Mouse (Mus musculus): ENCODE results near the gene Ankrd13b. TPM values are rescaled to one million over a fixed set of nuclear protein-coding genes. Genes with fewer than 3 reads are reported as not detected.

Gene Ankrd13b
- polyA plus RNA-seq, 1 experiment from 2014 or later, result 11.6 TPM

DNA sequence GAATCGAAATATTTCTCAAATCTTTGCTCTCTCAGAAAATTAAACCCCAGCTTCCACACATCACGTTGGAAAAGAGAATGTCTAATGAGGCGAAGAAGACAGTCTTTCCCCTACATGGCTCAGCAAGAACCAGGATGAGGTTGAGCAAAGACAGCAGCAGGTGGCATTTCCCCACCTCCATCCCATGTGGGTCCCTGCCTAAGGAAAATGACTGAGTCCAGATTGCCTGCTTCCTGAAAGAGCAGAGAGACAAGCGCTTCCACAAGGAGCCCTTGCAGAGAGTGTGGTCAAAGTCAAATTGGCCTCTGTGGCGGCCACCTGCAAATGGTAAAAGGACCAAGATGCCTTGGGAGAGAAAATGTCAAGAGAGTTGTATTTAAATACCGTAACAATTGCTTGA is 973 bp upstream of the Ankrd13b start:
- no peak for DNase-seq (ENCODE audit: low spot score)
- peak overlapping the region; percentile 95 for H3K4me2 ChIP-seq (ENCODE audit: low read depth, low read length)
- 60% methylated on average over 6 of the region's 6 CpGs for whole genome bisulfite sequencing
- peak overlapping the region; percentile 91; the same call in 1 of the 2 replicates for H3K4me3 ChIP-seq (ENCODE audit: low read depth, low read length)
- no peak for ATAC-seq (ENCODE audit: low read depth)
- 0 out of 2 replicates have a peak overlapping the region, but pooled peaks have one; percentile 84 for H3K9ac ChIP-seq (ENCODE audit: low read depth, low read length)
- no peaks in the 10 kb centered on the region for H3K36me3 ChIP-seq (ENCODE audit: control insufficient read depth, insufficient read depth, low read length)
- H3K27me3 ChIP-seq (replicated peaks; ENCODE audit: control insufficient read depth, insufficient read depth, low read length), result no peaks in the 10 kb centered on the region
- H3K9me3 ChIP-seq (ENCODE audit: control insufficient read depth, low read length), result no peaks in the 10 kb centered on the region
- peak overlapping the region; percentile 92 for H3K27ac ChIP-seq (replicated peaks; ENCODE audit: low read depth, low read length)
- peaks cover 56% of the 10 kb centered on the region for H3K4me1 ChIP-seq (ENCODE audit: control insufficient read depth, insufficient read depth, low read length)

DNA sequence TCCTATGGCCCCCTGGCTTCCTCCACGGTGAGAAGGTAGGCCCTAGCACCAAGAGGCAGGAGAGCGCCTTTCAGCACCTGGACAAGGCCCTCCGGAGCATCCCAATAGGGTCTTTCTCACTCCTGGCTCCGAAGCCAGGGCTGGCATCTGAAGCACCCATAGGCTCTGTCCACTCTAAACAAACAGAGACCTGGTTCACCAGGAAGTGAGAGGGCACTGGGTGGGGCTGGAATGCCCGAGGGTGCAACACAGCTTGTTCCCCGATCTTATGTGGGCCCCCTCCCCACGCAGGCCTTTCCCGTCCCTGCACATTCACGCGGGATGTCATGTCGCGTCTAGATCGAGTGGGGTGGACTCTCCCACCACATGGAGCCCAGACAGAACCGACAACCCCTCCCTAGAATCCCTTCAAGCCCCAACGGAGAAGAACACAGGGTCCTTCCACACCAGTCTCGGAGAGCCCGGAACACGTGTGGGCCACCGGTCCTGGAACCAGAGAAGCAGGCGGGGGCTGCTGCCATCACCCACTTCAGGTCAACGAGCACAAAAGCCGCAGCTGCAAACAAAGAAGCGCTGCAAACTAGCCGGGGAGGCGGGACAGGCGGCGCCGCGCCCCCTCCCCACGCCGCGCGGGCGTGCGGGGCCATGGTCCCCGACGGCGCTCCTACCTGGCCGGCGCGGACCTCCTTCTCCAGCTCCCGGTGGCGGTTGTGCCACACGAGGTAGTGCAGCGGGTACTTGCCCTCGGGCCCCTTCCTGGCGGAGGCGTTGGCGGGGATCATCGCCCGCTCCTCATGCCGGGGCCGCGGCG is 502 bp downstream of the Ankrd13b start:
- WGBS, result 3% methylated on average over 25 of the region's 55 CpGs
- Histone ChIP-seq H3K4me2 (ENCODE audit: low read depth, low read length) (peak overlapping the region; percentile 95), H3K27me3 (replicated peaks; ENCODE audit: control insufficient read depth, insufficient read depth, low read length) (no peaks in the 10 kb centered on the region), H3K36me3 (ENCODE audit: control insufficient read depth, insufficient read depth, low read length) (no peaks in the 10 kb centered on the region), H3K27ac (replicated peaks; ENCODE audit: low read depth, low read length) (peak overlapping the region; percentile 70; the same call in 1 of the 2 replicates), H3K4me1 (ENCODE audit: control insufficient read depth, insufficient read depth, low read length) (peaks cover 50% of the 10 kb centered on the region), H3K9ac (ENCODE audit: low read depth, low read length) (peak overlapping the region; percentile 84), H3K9me3 (ENCODE audit: control insufficient read depth, low read length) (no peaks in the 10 kb centered on the region), H3K4me3 (ENCODE audit: low read depth, low read length) (peak overlapping the region; percentile 91)
- ATAC-seq (ENCODE audit: low read depth) (no peak), DNase-seq (ENCODE audit: low spot score) (no peak)

DNA sequence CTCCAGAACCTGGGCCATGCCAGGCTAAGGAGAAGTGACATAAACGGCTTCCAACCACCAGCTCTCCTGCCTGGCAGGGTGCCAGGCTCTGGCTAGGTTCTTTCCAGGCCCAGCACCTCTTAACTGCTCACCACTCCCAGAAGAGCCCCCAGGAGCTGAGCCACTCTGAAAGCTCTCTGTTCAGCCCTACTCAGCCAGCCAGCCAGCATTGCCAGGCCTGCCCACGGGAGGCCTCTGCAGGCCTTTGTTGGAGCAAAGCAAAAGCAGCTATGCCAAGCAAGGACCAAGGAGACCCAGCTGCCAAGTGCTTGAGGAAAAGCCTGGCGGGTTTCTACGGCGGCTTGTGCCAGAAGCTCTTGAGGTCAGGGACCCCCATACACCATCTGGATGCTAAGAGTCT is 2.7 kb downstream of the Ankrd13b start:
- Histone ChIP-seq H3K36me3 (ENCODE audit: control insufficient read depth, insufficient read depth, low read length) (no peaks in the 10 kb centered on the region), H3K4me2 (ENCODE audit: low read depth, low read length) (0 out of 2 replicates have a peak overlapping the region, but pooled peaks have one; percentile 7), H3K27ac (replicated peaks; ENCODE audit: low read depth, low read length) (no peak overlapping the region)

DNA sequence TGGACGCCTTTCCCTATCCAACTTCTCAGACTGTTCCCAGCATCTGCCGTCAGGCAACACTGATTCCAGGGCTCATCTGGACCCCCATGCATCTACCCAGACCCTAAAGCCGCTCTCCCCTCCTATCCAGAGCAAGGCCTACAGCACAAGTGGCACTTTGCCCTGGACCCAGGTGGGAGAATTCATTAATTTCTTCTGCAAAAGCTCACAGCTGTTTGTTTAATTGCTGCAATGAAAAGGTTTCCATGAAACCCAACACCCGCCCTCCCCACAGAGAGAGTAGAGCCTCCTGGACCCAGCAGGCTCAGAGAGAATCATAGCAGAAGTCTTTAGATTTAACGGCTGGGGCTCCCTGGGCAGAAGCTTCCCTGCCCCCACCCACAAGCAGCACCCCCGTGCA is 4.2 kb downstream of the Ankrd13b start:
- peaks cover 35% of the 10 kb centered on the region for H3K4me1 ChIP-seq (ENCODE audit: control insufficient read depth, insufficient read depth, low read length)
- DNase-seq (ENCODE audit: low spot score), result peak; percentile 66

More for the DNA sequence above, 2.7 kb downstream of the Ankrd13b start:
- H3K27me3 ChIP-seq (replicated peaks; ENCODE audit: control insufficient read depth, insufficient read depth, low read length), result no peaks in the 10 kb centered on the region
- no peak overlapping the region for H3K4me3 ChIP-seq (ENCODE audit: low read depth, low read length)
- ATAC-seq (ENCODE audit: low read depth) (no peak), DNase-seq (ENCODE audit: low spot score) (peak; percentile 42)
- H3K9me3 ChIP-seq (ENCODE audit: control insufficient read depth, low read length), result no peaks in the 10 kb centered on the region
- H3K4me1 ChIP-seq (ENCODE audit: control insufficient read depth, insufficient read depth, low read length), result peaks cover 44% of the 10 kb centered on the region
- 61% methylated on average over 5 of the region's 5 CpGs for WGBS
- peak overlapping the region; percentile 25; the same call in 1 of the 2 replicates for H3K9ac ChIP-seq (ENCODE audit: low read depth, low read length)

DNA sequence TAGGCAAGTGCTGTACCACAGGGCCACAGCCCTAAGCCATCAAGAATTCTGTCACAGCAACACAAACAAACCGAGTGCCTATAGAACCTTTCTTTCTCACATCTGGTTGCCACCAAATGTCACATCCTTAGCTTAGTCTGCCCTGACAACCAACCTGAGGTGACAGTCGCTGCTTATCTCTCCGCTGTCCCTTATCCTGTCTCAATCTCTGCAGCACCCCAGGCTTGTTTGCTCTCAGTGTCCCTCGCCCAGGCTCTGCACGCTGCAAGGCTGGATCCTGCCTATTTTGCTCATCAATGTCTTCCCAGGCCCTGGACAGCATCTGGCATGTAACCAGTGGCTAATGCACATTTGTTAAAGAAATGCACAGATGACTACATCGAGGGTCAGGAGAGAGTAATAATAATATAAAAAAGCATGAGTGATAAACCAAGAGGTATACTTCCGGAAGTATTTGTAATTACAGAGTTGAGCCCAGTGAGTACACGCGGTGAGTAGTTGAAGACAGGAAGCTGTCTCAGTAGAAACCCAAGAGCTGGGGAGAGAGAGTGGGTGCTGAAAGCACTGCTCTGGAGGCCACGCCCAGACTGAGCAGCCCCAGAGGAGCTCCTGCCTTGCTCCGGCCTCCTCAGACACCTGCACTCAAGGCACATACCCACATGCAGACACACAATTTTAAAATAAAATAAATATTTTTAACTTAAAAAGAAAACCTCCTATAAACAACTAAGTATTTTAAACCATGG is 5.8 kb downstream of the Ankrd13b start:
- Histone ChIP-seq H3K9me3 (ENCODE audit: control insufficient read depth, low read length) (no peaks in the 10 kb centered on the region), H3K4me3 (ENCODE audit: low read depth, low read length) (no peak overlapping the region), H3K27me3 (replicated peaks; ENCODE audit: control insufficient read depth, insufficient read depth, low read length) (no peaks in the 10 kb centered on the region), H3K9ac (ENCODE audit: low read depth, low read length) (no peak overlapping the region), H3K27ac (replicated peaks; ENCODE audit: low read depth, low read length) (no peak overlapping the region), H3K4me2 (ENCODE audit: low read depth, low read length) (no peak overlapping the region), H3K36me3 (ENCODE audit: control insufficient read depth, insufficient read depth, low read length) (no peaks in the 10 kb centered on the region), H3K4me1 (ENCODE audit: control insufficient read depth, insufficient read depth, low read length) (peaks cover 31% of the 10 kb centered on the region)
- 62% methylated on average over 11 of the region's 11 CpGs for WGBS
- ATAC-seq (ENCODE audit: low read depth), result no peak
- no peak for DNase-seq (ENCODE audit: low spot score)

More for the DNA sequence above, 4.2 kb downstream of the Ankrd13b start:
- peak; percentile 17; the same call in 1 of the 2 replicates for ATAC-seq (ENCODE audit: low read depth)
- Histone ChIP-seq H3K9me3 (ENCODE audit: control insufficient read depth, low read length) (no peaks in the 10 kb centered on the region), H3K27me3 (replicated peaks; ENCODE audit: control insufficient read depth, insufficient read depth, low read length) (no peaks in the 10 kb centered on the region), H3K36me3 (ENCODE audit: control insufficient read depth, insufficient read depth, low read length) (no peaks in the 10 kb centered on the region), H3K27ac (replicated peaks; ENCODE audit: low read depth, low read length) (no peak overlapping the region), H3K9ac (ENCODE audit: low read depth, low read length) (no peak overlapping the region), H3K4me2 (ENCODE audit: low read depth, low read length) (no peak overlapping the region), H3K4me3 (ENCODE audit: low read depth, low read length) (no peak overlapping the region)
- WGBS, result 48% methylated on average over 6 of the region's 6 CpGs

DNA sequence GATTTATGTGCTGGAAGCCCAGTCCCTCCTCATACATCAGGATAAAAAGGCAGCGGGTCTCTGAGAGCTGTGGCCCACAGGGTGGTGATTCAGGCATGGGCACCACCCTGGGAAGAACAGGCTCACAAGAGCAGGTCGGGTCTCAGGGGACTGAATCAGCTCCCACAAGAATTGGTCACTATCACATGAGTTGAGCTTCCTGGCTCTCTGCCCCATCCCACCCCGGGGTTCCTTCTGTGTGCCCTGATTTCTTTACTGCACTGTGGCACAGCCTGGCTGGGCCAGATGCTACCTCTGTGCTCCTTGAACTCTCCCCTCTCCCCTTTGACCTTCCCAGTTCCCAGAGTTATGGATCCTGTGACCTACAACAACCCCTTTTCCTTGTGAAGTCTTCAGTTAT is 6.4 kb downstream of the Ankrd13b start:
- H3K9ac ChIP-seq (ENCODE audit: low read depth, low read length), result no peak overlapping the region
- no peak overlapping the region for H3K4me3 ChIP-seq (ENCODE audit: low read depth, low read length)
- no peaks in the 10 kb centered on the region for H3K9me3 ChIP-seq (ENCODE audit: control insufficient read depth, low read length)
- WGBS, result 88% methylated on average over 2 of the region's 3 CpGs
- no peaks in the 10 kb centered on the region for H3K36me3 ChIP-seq (ENCODE audit: control insufficient read depth, insufficient read depth, low read length)
- peaks cover 24% of the 10 kb centered on the region for H3K4me1 ChIP-seq (ENCODE audit: control insufficient read depth, insufficient read depth, low read length)
- H3K4me2 ChIP-seq (ENCODE audit: low read depth, low read length), result no peak overlapping the region
- no peak overlapping the region for H3K27ac ChIP-seq (replicated peaks; ENCODE audit: low read depth, low read length)
- no peaks in the 10 kb centered on the region for H3K27me3 ChIP-seq (replicated peaks; ENCODE audit: control insufficient read depth, insufficient read depth, low read length)
- ATAC-seq (ENCODE audit: low read depth) (no peak), DNase-seq (ENCODE audit: low spot score) (no peak)

DNA sequence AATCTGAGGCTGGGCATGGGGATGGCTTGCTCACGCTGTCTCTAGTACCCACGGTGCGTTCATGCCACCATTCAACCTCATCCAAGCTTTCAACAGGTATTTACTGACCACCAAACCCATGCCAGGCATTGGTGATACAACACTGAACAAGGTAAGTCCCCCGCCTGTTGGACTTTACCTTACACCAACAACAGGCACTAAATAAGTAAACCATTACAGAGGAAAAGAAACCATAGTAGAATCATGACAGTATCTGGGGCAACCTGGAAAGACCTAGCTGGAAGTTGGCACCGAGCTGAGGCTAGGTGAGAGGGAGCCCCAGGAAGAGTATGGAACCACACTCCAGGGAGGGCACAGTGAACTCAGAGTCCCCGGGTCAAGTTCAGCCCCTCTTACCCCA is 12.6 kb downstream of the Ankrd13b start:
- WGBS, result 88% methylated on average over 6 of the region's 6 CpGs
- H3K27ac ChIP-seq (replicated peaks; ENCODE audit: low read depth, low read length), result no peak overlapping the region
- H3K27me3 ChIP-seq (replicated peaks; ENCODE audit: control insufficient read depth, insufficient read depth, low read length), result no peaks in the 10 kb centered on the region
- H3K9ac ChIP-seq (ENCODE audit: low read depth, low read length), result no peak overlapping the region
- no peak for DNase-seq (ENCODE audit: low spot score)
- no peak overlapping the region for H3K4me3 ChIP-seq (ENCODE audit: low read depth, low read length)
- no peak overlapping the region for H3K4me2 ChIP-seq (ENCODE audit: low read depth, low read length)
- no peaks in the 10 kb centered on the region for H3K4me1 ChIP-seq (ENCODE audit: control insufficient read depth, insufficient read depth, low read length)
- H3K36me3 ChIP-seq (ENCODE audit: control insufficient read depth, insufficient read depth, low read length), result peaks cover 31% of the 10 kb centered on the region
- H3K9me3 ChIP-seq (ENCODE audit: control insufficient read depth, low read length), result no peaks in the 10 kb centered on the region
- ATAC-seq (ENCODE audit: low read depth), result no peak

DNA sequence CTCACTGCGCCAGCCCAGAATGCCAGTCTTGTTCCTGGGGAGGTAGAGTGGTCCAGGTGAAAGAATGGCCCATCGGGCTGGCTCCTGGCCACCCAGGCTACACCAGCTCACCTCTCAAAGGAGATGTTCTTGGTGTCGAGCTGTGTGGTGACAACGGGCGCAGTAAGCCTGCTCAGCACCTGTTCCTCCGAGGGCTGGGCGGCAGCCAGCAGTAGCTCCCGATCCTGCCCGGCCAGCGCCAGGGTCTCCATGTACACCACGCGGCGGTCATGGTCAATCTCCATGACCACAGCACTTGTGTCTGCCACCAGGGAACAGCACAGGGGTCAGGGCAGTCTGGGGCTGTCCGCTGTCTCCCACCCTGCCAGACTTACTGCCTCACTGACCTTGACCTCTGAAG is 13.3 kb downstream of the Ankrd13b start:
- Histone ChIP-seq H3K9ac (ENCODE audit: low read depth, low read length) (no peak overlapping the region), H3K27ac (replicated peaks; ENCODE audit: low read depth, low read length) (no peak overlapping the region), H3K4me2 (ENCODE audit: low read depth, low read length) (no peak overlapping the region), H3K36me3 (ENCODE audit: control insufficient read depth, insufficient read depth, low read length) (peaks cover 38% of the 10 kb centered on the region), H3K9me3 (ENCODE audit: control insufficient read depth, low read length) (no peaks in the 10 kb centered on the region), H3K27me3 (replicated peaks; ENCODE audit: control insufficient read depth, insufficient read depth, low read length) (no peaks in the 10 kb centered on the region), H3K4me3 (ENCODE audit: low read depth, low read length) (no peak overlapping the region), H3K4me1 (ENCODE audit: control insufficient read depth, insufficient read depth, low read length) (no peaks in the 10 kb centered on the region)
- WGBS, result 89% methylated on average over 14 of the region's 14 CpGs
- ATAC-seq (ENCODE audit: low read depth), result no peak
- DNase-seq (ENCODE audit: low spot score), result no peak
